8 mouse cellular contexts compared by ENCODE assay signal in genomic region chr12:105906584-105906983, GRCm38 (mm10).
DNase-seq lines count a peak whose midpoint lies in the region; ATAC-seq and TF ChIP-seq lines count a peak whose summit lies in the region.

No protein-coding gene starts in this region.

- H3K27ac ChIP-seq in thymus, adult 2 months (ENCODE audit: control insufficient read depth, insufficient read depth, low read length): no peak overlapping the region
- no peak overlapping the region for H3K27ac ChIP-seq in intestine, embryonic 16.5 days (ENCODE audit: low read length)

- peak; percentile 89 for ATAC-seq in erythroblast, adult 5-6 weeks (replicated peaks; ENCODE audit: low FRiP score, poor library complexity, severe bottlenecking)
- peak; percentile 80 for ATAC-seq in intestine, embryonic 16.5 days

- no peak for TF ChIP-seq POLR2A in thymus, adult 2 months (IDR thresholded peaks at IDR 0.05; ENCODE audit: control insufficient read depth, extremely low read depth, insufficient read depth, low read length, poor library complexity)

- whole genome bisulfite sequencing in thymus, adult 2 months: 28% methylated on average over 7 of the region's 7 CpGs
- 19% methylated on average over 7 of the region's 7 CpGs for WGBS in intestine, embryonic 16.5 days

- no peak overlapping the region for H3K4me2 ChIP-seq in intestine, embryonic 16.5 days (ENCODE audit: low read depth, low read length)

- H3K9me3 ChIP-seq in intestine, embryonic 16.5 days (ENCODE audit: control insufficient read depth, low read length): no peaks in the 10 kb centered on the region

- no peak overlapping the region for H3K9ac ChIP-seq in intestine, embryonic 16.5 days (ENCODE audit: low read depth, low read length)

- H3K36me3 ChIP-seq in thymus, adult 2 months (ENCODE audit: control insufficient read depth, insufficient read depth, low read length): no peaks in the 10 kb centered on the region
- no peaks in the 10 kb centered on the region for H3K36me3 ChIP-seq in intestine, embryonic 16.5 days (ENCODE audit: control insufficient read depth, insufficient read depth, low read length)
- no peaks in the 10 kb centered on the region for H3K36me3 ChIP-seq in splenic B cell, adult 2 months (ENCODE audit: control insufficient read depth, insufficient read depth, low read length, poor library complexity, severe bottlenecking)

- peaks cover 11% of the 10 kb centered on the region for H3K4me1 ChIP-seq in thymus, adult 2 months (replicated peaks; ENCODE audit: control insufficient read depth, insufficient read depth, low read length)
- H3K4me1 ChIP-seq in intestine, embryonic 16.5 days (ENCODE audit: control insufficient read depth, insufficient read depth, low read length): no peaks in the 10 kb centered on the region

- no peak overlapping the region for H3K4me3 ChIP-seq in thymus, adult 2 months (ENCODE audit: control insufficient read depth, insufficient read depth, low read length)
- H3K4me3 ChIP-seq in intestine, embryonic 16.5 days (ENCODE audit: low read length): no peak overlapping the region

- TF ChIP-seq CTCF in thymus, adult 2 months (IDR thresholded peaks at IDR 0.05; ENCODE audit: borderline replicate concordance, control insufficient read depth, extremely low read depth, insufficient read depth, low read length, poor library complexity): no peak

- DNase-seq in thymus, adult 2 months: peak; percentile 7
- DNase-seq in thymus, adult 18-20 months: no peak
- DNase-seq in splenic B cell, adult 2 months (ENCODE audit: low read depth, low spot score): peak; percentile 45
- no peak for DNase-seq in cerebellum, adult 8-10 months
- no peak for DNase-seq in layer of hippocampus, adult 18-20 months (ENCODE audit: low spot score in 2 of 2)
- DNase-seq in frontal cortex, postnatal 36 days (ENCODE audit: low spot score in 2 of 2): no peak

- H3K27me3 ChIP-seq in thymus, adult 2 months (ENCODE audit: control insufficient read depth, insufficient read depth, low read length): no peaks in the 10 kb centered on the region
- H3K27me3 ChIP-seq in intestine, embryonic 16.5 days (replicated peaks; ENCODE audit: control insufficient read depth, insufficient read depth, low read length): no peaks in the 10 kb centered on the region
- no peaks in the 10 kb centered on the region for H3K27me3 ChIP-seq in splenic B cell, adult 2 months (ENCODE audit: control insufficient read depth, insufficient read depth, low read length, poor library complexity, severe bottlenecking)

Comparison
In these comparisons a context has a peak if more than half of its experiments do, and no peak if none do; other contexts are left out.
1. DNase-seq: peak in thymus, adult 2 months (single experiment) and splenic B cell, adult 2 months (single experiment); none in thymus, adult 18-20 months (0 of 2), cerebellum, adult 8-10 months (single experiment), layer of hippocampus, adult 18-20 months (0 of 2) and frontal cortex, postnatal 36 days (0 of 2).